Mouse (Mus musculus) spleen, postnatal 14 days (tissue): Measurements from ENCODE around the gene Ldlrad3.

Source experiments
- DNase-seq, 2 experiments: peaks; one replicate each; pipeline ENCODE4 v3.0.0; 2021 to 2022; ENCODE audit warnings: low spot score in 2 of 2

The Ldlrad3 gene

GRCm38 (mm10) chr2:102002974-102003775 is 183.0 kb downstream of the Ldlrad3 start:
- no peak for DNase-seq

GRCm38 (mm10) chr2:102002408-102002973 is 183.7 kb downstream of the Ldlrad3 start:
- DNase-seq, result no peak

GRCm38 (mm10) chr2:102001661-102002060 is 184.5 kb downstream of the Ldlrad3 start:
- no peak for DNase-seq

GRCm38 (mm10) chr2:101998911-101999572 is 187.1 kb downstream of the Ldlrad3 start:
- DNase-seq, result no peak

- no peak for DNase-seq
These were observed 189.2 kb downstream of the Ldlrad3 start for GRCm38 (mm10) chr2:101997013-101997412.

GRCm38 (mm10) chr2:101992574-101993310 is 193.4 kb downstream of the Ldlrad3 start:
- DNase-seq, result no peak

GRCm38 (mm10) chr2:101991726-101992125 is 194.5 kb downstream of the Ldlrad3 start:
- DNase-seq, result no peak

- DNase-seq, result no peak
These were observed 199.7 kb downstream of the Ldlrad3 start for GRCm38 (mm10) chr2:101986344-101987087.

GRCm38 (mm10) chr2:101983853-101984543 is 202.2 kb downstream of the Ldlrad3 start:
- no peak for DNase-seq

- no peak for DNase-seq
These were observed 202.9 kb downstream of the Ldlrad3 start for GRCm38 (mm10) chr2:101983082-101983852.

GRCm38 (mm10) chr2:101981964-101982498 is 204.2 kb downstream of the Ldlrad3 start:
- DNase-seq, result no peak

- DNase-seq, result no peak
These were observed 205.0 kb downstream of the Ldlrad3 start for GRCm38 (mm10) chr2:101981211-101981610.

GRCm38 (mm10) chr2:101980456-101980947 is 205.7 kb downstream of the Ldlrad3 start:
- DNase-seq, result no peak

GRCm38 (mm10) chr2:101978534-101979525 is 207.4 kb downstream of the Ldlrad3 start:
- no peak for DNase-seq

- no peak for DNase-seq
These were observed 209.7 kb downstream of the Ldlrad3 start for GRCm38 (mm10) chr2:101976399-101977064.

GRCm38 (mm10) chr2:101973810-101974209 is 212.4 kb downstream of the Ldlrad3 start:
- no peak for DNase-seq

GRCm38 (mm10) chr2:101967601-101968000 is 218.6 kb downstream of the Ldlrad3 start:
- no peak for DNase-seq

- DNase-seq, result no peak
These were observed 219.0 kb downstream of the Ldlrad3 start for GRCm38 (mm10) chr2:101967152-101967551.
